Mouse (Mus musculus) hindbrain, embryonic 12.5 days (tissue): ENCODE data around the gene Aars2. TPM values are rescaled to one million over a fixed set of nuclear protein-coding genes. Genes with fewer than 3 reads are reported as not detected.

ENCODE experiments used
- ATAC-seq: fragments of 200-750 bp; cut with Nextera tagmentation; 2 replicates; pipeline ENCODE4 v1.8.0; 2017; ENCODE audit warnings: moderate TSS enrichment; ENCODE audit not compliant: low FRiP score
- H3K27ac ChIP-seq: fragments of 300-500 bp; sonication (generic); 2 replicates; pipeline ENCODE4 v1.5.1; 2016; ENCODE audit warnings: mild to moderate bottlenecking
- H3K27me3 ChIP-seq: fragments of 300-500 bp; sonication (generic); 2 replicates; pipeline ENCODE4 v1.6.1; 2016; ENCODE audit warnings: mild to moderate bottlenecking
- H3K36me3 ChIP-seq: fragments of 300-500 bp; sonication (generic); 2 replicates; pipeline ENCODE4 v1.6.1; 2016; ENCODE audit warnings: mild to moderate bottlenecking
- H3K4me1 ChIP-seq: fragments of 300-500 bp; sonication (generic); 2 replicates; pipeline ENCODE4 v1.6.1; 2016
- H3K4me2 ChIP-seq: fragments of 300-500 bp; sonication (generic); replicated peaks from 2 replicates; pipeline ENCODE4 v1.6.1; 2016; ENCODE audit warnings: mild to moderate bottlenecking
- H3K4me3 ChIP-seq: fragments of 300-500 bp; sonication (generic); 2 replicates; pipeline ENCODE4 v1.5.1; 2016; ENCODE audit warnings: mild to moderate bottlenecking
- H3K9ac ChIP-seq: fragments of 300-500 bp; sonication (generic); 2 replicates; pipeline ENCODE4 v1.6.1; 2016; ENCODE audit warnings: mild to moderate bottlenecking, moderate library complexity
- H3K9me3 ChIP-seq: fragments of 300-500 bp; sonication (generic); replicated peaks from 2 replicates; pipeline ENCODE4 v1.6.1; 2016; ENCODE audit warnings: mild to moderate bottlenecking
- WGBS: fragments of 180-500 bp; shearing (Covaris S2); methylation state at CpG from one replicate; pipeline ENCODE4 v1.1.7; 2016; 5-methylcytosine and 5-hydroxymethylcytosine counted together
- polyA plus RNA-seq: library from polyadenylated mRNA; unstranded; fragments of >200 nt; fragmentation: Nextera tagmentation; extraction: Ambion mirVana; gene quantifications from 2 replicates; pipeline ENCODE4 v1.2.1, GENCODE M21; 2016

The Aars2 gene
- polyA plus RNA-seq, result 23.0 and 23.4 TPM in 2 replicates

DNA sequence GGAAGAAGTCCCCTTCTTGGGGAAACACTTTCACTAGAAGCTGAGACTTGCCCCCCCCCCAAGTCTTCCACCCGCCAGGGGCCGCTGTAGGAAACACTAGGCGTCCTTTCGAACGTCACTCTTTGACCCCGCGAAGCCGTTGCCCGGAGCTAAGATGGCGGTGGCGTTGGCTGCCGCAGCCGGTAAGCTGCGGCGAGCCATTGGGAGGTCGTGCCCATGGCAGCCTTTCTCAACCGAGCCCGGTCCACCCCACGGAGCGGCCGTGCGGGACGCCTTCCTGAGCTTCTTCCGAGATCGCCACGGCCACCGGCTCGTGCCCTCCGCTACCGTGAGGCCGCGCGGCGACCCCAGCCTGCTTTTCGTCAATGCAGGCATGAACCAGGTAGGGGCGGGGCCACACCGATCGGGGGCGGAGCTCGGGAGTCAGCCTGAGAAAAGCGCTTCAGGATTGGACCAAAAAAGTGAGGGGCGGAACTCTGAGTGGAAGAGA, at the start of gene Aars2:
Gene Aars2 (plus strand): TSS at position 142 of the 490 bp plus-strand sequence.
- WGBS, result under 1% methylated on average over 42 of the region's 42 CpGs

DNA sequence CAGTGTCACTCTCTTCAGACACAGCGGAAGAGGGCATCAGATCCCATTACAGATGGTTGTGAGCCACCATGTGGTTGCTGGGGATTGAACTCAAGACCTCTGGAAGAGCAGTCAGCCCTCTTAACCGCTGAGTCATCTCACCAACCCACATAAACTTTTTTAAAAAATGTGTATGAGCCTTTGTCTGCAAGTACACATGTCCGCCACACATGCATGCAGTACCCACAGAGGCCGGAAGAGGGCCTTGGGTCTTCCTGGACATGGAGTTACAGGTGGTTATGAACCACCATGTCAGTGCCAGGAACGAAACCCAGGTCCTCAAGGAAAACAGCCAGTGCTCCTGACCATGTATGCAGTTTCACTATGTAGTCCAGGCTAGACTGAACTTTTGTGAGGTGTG, 49.2 kb upstream of the Aars2 start:
- ATAC-seq, result no peak
- H3K4me1 ChIP-seq, result peaks cover 14% of the 10 kb centered on the region
- WGBS, result 92% methylated on average over 5 of the region's 5 CpGs
- H3K27me3 ChIP-seq, result no peaks in the 10 kb centered on the region
- H3K9me3 ChIP-seq, result no peaks in the 10 kb centered on the region
- no peak overlapping the region for H3K4me3 ChIP-seq
- H3K36me3 ChIP-seq, result no peaks in the 10 kb centered on the region
- H3K27ac ChIP-seq, result no peak overlapping the region
- H3K9ac ChIP-seq, result no peak overlapping the region
- no peak overlapping the region for H3K4me2 ChIP-seq

More for the DNA sequence above, at the start of gene Aars2:
- peak within 1 kb of the TSS; percentile 74 for H3K4me3 ChIP-seq
- peak within 1 kb of the TSS; percentile 79 for H3K9ac ChIP-seq
- peaks cover 20% of the 10 kb centered on the region for H3K36me3 ChIP-seq
- H3K27ac ChIP-seq, result peak within 1 kb of the TSS; percentile 86
- H3K4me1 ChIP-seq, result peaks cover 11% of the 10 kb centered on the region; the same call in 1 of the 2 replicates
- no peaks in the 10 kb centered on the region for H3K9me3 ChIP-seq
- ATAC-seq, result peak; percentile 93
- H3K27me3 ChIP-seq, result no peaks in the 10 kb centered on the region
- H3K4me2 ChIP-seq, result peak within 1 kb of the TSS; percentile 41

- H3K27me3 ChIP-seq, result no peaks in the 10 kb centered on the region
- H3K36me3 ChIP-seq, result no peaks in the 10 kb centered on the region
- H3K9ac ChIP-seq, result no peak overlapping the region
- no peak overlapping the region for H3K27ac ChIP-seq
- H3K9me3 ChIP-seq, result no peaks in the 10 kb centered on the region
- ATAC-seq, result no peak
- no peak overlapping the region for H3K4me2 ChIP-seq
- peaks cover 14% of the 10 kb centered on the region for H3K4me1 ChIP-seq
- no peak overlapping the region for H3K4me3 ChIP-seq
- 80% methylated on average over 4 of the region's 4 CpGs for WGBS
Measured at GRCm38 (mm10) chr17:45458516-45458915, 48.1 kb upstream of the Aars2 start.

GRCm38 (mm10) chr17:45459062-45459461, 47.6 kb upstream of the Aars2 start:
- ATAC-seq, result no peak
- H3K9ac ChIP-seq, result no peak overlapping the region
- H3K9me3 ChIP-seq, result no peaks in the 10 kb centered on the region
- H3K27ac ChIP-seq, result no peak overlapping the region
- no peak overlapping the region for H3K4me2 ChIP-seq
- no peaks in the 10 kb centered on the region for H3K36me3 ChIP-seq
- H3K27me3 ChIP-seq, result no peaks in the 10 kb centered on the region
- 92% methylated on average over 8 of the region's 8 CpGs for WGBS
- peaks cover 14% of the 10 kb centered on the region for H3K4me1 ChIP-seq
- H3K4me3 ChIP-seq, result no peak overlapping the region

- WGBS, result 89% methylated on average over 4 of the region's 4 CpGs
- Histone ChIP-seq H3K4me3 (no peak overlapping the region), H3K27ac (no peak overlapping the region), H3K27me3 (no peaks in the 10 kb centered on the region), H3K9me3 (no peaks in the 10 kb centered on the region; the same call in 1 of the 2 replicates), H3K4me2 (no peak overlapping the region), H3K4me1 (peaks cover under 1% of the 10 kb centered on the region; the same call in 1 of the 2 replicates), H3K9ac (no peak overlapping the region), H3K36me3 (no peaks in the 10 kb centered on the region)
- ATAC-seq, result no peak
Measured at GRCm38 (mm10) chr17:45462506-45462905, 44.1 kb upstream of the Aars2 start.

DNA sequence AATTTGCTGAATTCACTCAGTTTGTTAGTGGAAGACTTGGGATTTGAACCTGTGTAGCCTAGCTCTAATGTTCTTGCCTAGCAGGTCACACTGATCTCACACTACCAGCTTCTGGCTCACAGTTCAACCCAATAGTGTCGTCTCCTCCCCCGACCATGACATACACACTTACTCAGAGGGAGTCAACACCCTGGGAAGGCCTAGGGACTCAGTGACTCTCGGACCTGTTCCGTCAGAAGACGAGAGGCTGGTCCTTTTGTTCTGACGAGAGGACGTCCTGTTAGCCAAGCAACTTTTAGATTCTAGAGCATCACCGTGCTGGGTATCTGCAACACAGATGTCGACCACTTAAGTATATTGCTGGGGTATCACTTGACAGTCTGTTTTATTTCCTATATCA, 42.4 kb upstream of the Aars2 start:
- Histone ChIP-seq H3K4me1 (no peaks in the 10 kb centered on the region), H3K4me3 (no peak overlapping the region), H3K27ac (no peak overlapping the region), H3K9ac (no peak overlapping the region), H3K36me3 (no peaks in the 10 kb centered on the region), H3K4me2 (no peak overlapping the region), H3K27me3 (no peaks in the 10 kb centered on the region), H3K9me3 (no peaks in the 10 kb centered on the region; the same call in none of the 2 replicates)
- ATAC-seq, result no peak
- WGBS, result 84% methylated on average over 9 of the region's 9 CpGs

- H3K4me3 ChIP-seq, result no peak overlapping the region
- ATAC-seq, result no peak
- WGBS, result 64% methylated on average over 2 of the region's 2 CpGs
Measured at GRCm38 (mm10) chr17:45466701-45467100, 39.9 kb upstream of the Aars2 start.

DNA sequence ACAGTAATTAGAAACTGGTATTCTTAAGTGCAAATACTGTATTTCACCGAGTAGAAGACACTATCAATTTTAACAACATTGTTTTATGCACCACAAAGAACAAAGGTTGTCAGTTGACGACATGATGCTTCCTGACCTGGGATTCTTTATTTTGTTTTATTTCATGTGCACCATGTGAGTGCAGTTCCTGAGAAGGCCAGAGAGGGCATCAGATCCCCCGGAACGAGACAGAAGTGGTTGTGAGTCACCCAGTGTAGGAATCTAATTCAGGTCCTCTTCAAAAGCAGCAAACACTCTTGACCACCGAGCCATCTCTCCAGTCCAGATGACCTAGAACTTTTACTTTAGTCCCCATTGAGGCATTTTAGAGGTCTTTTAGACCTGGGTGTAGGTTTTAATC, 38.3 kb upstream of the Aars2 start:
- no peaks in the 10 kb centered on the region for H3K4me1 ChIP-seq
- no peak overlapping the region for H3K4me3 ChIP-seq
- H3K4me2 ChIP-seq, result no peak overlapping the region
- no peaks in the 10 kb centered on the region for H3K36me3 ChIP-seq
- no peaks in the 10 kb centered on the region; the same call in none of the 2 replicates for H3K9me3 ChIP-seq
- ATAC-seq, result no peak
- no peak overlapping the region for H3K27ac ChIP-seq
- WGBS, result 78% methylated on average over 5 of the region's 5 CpGs
- no peak overlapping the region for H3K9ac ChIP-seq
- no peaks in the 10 kb centered on the region for H3K27me3 ChIP-seq

More at GRCm38 (mm10) chr17:45466701-45467100, 39.9 kb upstream of the Aars2 start:
- Histone ChIP-seq H3K9me3 (no peaks in the 10 kb centered on the region; the same call in none of the 2 replicates), H3K9ac (no peak overlapping the region), H3K4me2 (no peak overlapping the region), H3K27me3 (no peaks in the 10 kb centered on the region), H3K4me1 (no peaks in the 10 kb centered on the region), H3K27ac (no peak overlapping the region), H3K36me3 (no peaks in the 10 kb centered on the region)

- Histone ChIP-seq H3K9ac (no peak overlapping the region), H3K27me3 (0 out of 2 replicates have a peak, but pooled peaks cover 2% of the 10 kb centered on the region), H3K36me3 (no peaks in the 10 kb centered on the region), H3K4me2 (no peak overlapping the region), H3K9me3 (no peaks in the 10 kb centered on the region; the same call in none of the 2 replicates), H3K27ac (no peak overlapping the region), H3K4me1 (peaks cover 8% of the 10 kb centered on the region), H3K4me3 (no peak overlapping the region)
- WGBS, result 84% methylated on average over 7 of the region's 7 CpGs
- ATAC-seq, result no peak
Measured at GRCm38 (mm10) chr17:45470726-45471125, 35.9 kb upstream of the Aars2 start.

- Histone ChIP-seq H3K27me3 (peaks cover 9% of the 10 kb centered on the region; the same call in 1 of the 2 replicates), H3K4me2 (no peak overlapping the region), H3K9me3 (no peaks in the 10 kb centered on the region), H3K4me3 (no peak overlapping the region), H3K4me1 (peaks cover 13% of the 10 kb centered on the region), H3K9ac (no peak overlapping the region), H3K36me3 (no peaks in the 10 kb centered on the region), H3K27ac (no peak overlapping the region)
- ATAC-seq, result no peak
- WGBS, result 82% methylated on average over 6 of the region's 6 CpGs
Measured at GRCm38 (mm10) chr17:45473667-45474066, 33.0 kb upstream of the Aars2 start.

GRCm38 (mm10) chr17:45474146-45474545, 32.5 kb upstream of the Aars2 start:
- H3K36me3 ChIP-seq, result no peaks in the 10 kb centered on the region
- H3K9me3 ChIP-seq, result no peaks in the 10 kb centered on the region
- H3K4me1 ChIP-seq, result peaks cover 13% of the 10 kb centered on the region
- peak overlapping the region; percentile 38 for H3K4me3 ChIP-seq
- peak overlapping the region; percentile 74 for H3K4me2 ChIP-seq
- H3K9ac ChIP-seq, result no peak overlapping the region
- H3K27me3 ChIP-seq, result peaks cover 9% of the 10 kb centered on the region; the same call in 1 of the 2 replicates
- no peak overlapping the region for H3K27ac ChIP-seq
- ATAC-seq, result peak; percentile 49
- 73% methylated on average over 8 of the region's 8 CpGs for WGBS

DNA sequence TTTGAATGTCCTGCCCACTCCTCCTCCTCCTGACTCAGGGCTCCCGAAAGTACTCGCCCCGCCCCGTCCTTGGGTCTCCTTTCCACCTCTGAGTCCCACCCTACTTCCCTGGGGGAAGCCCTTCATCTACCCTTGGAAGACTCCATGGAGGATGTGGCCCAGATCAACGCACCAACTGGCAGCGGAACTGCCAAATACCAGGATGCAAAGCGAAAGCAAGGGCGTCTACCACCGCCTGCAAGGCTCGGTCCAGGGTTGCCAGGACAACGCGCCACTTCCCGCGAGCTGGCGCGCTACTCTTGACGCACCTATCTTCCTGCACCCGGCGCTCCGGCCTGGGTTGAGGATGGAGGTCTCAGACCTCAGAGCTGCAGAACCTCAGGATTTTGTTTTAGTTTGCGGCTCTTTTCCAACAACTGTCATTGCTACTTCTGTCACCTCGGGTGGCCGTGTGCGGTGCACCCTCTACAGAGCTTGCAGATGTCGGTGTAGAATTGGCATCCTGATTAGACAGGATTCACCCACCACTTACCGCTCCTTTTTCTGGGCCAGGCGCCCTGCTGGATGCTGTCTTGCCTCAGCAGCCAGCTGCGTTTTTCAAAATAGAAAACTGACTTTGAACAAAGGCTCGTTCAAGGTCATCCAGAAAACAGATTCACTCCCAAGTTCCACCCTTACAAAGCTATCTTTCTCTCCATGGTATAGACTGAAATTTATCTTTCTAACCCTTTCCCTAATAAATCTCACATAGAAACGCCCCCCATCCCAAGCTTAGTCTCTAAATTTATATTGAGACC, 31.8 kb upstream of the Aars2 start, which contains the start of gene Spats1:
Gene Spats1 (minus strand): TSS at position 747 of the 797 bp plus-strand sequence.
- H3K9me3 ChIP-seq, result no peaks in the 10 kb centered on the region
- no peaks in the 10 kb centered on the region for H3K36me3 ChIP-seq
- H3K27me3 ChIP-seq, result peaks cover 9% of the 10 kb centered on the region; the same call in 1 of the 2 replicates
- H3K27ac ChIP-seq, result no peak within 1 kb of the TSS
- peak within 1 kb of the TSS; percentile 38 for H3K4me3 ChIP-seq
- H3K4me1 ChIP-seq, result peaks cover 13% of the 10 kb centered on the region
- WGBS, result 6% methylated on average over 30 of the region's 30 CpGs
- H3K4me2 ChIP-seq, result peak within 1 kb of the TSS; percentile 74
- ATAC-seq, result peak; percentile 85
- peak within 1 kb of the TSS; percentile 46 for H3K9ac ChIP-seq
